18 mouse cellular contexts compared by ENCODE assay signal in genomic region chr17:30673023-30673422, GRCm38 (mm10). TPM values are rescaled to one million over a fixed set of nuclear protein-coding genes. Genes with fewer than 3 reads are reported as not detected.
DNase-seq lines count a peak whose midpoint lies in the region; ATAC-seq and TF ChIP-seq lines count a peak whose summit lies in the region.
"Had no signal": no experiment of that assay in that cellular context is flagged by ENCODE, and none has a peak within 500 bp of the region (broad histone marks: within the 10 kb centered on the region; RNA-seq: fewer than 3 reads in every experiment).

No protein-coding gene starts in this region.

- no peak for DNase-seq in forebrain, postnatal 0 days
- no peak for DNase-seq in liver, adult 2 months (ENCODE audit: extremely low read depth, low read depth, low spot score)
- DNase-seq in thymus, postnatal 4 days: peak; percentile 34
- no peak for DNase-seq in thymus, adult 18-20 months
- DNase-seq in midbrain, postnatal 0 days (ENCODE audit: low spot score): no peak
- DNase-seq in spleen, postnatal 4 days (ENCODE audit: low spot score in 2 of 2): no peak
- DNase-seq: adrenal gland, adult 2 months; cerebellum, postnatal 14 days; heart, postnatal 4 days had no signal

- H3K27me3 ChIP-seq in forebrain, embryonic 15.5 days: no peaks in the 10 kb centered on the region
- H3K27me3 ChIP-seq in forebrain, postnatal 0 days (ENCODE audit: insufficient read depth, low read length): no peaks in the 10 kb centered on the region
- no peaks in the 10 kb centered on the region for H3K27me3 ChIP-seq in liver, adult 2 months (ENCODE audit: control insufficient read depth, insufficient read depth, low read length)
- H3K27me3 ChIP-seq in liver, embryonic 12.5 days (replicated peaks): no peaks in the 10 kb centered on the region
- no peaks in the 10 kb centered on the region for H3K27me3 ChIP-seq in midbrain, postnatal 0 days (ENCODE audit: insufficient read depth, low read length)
- H3K27me3 ChIP-seq: heart, embryonic 13.5 days; limb, embryonic 12.5 days; lung, embryonic 15.5 days; neural tube, embryonic 15.5 days had no signal

- H3K9ac ChIP-seq in forebrain, embryonic 15.5 days (replicated peaks): no peak overlapping the region
- H3K9ac ChIP-seq in forebrain, postnatal 0 days: no peak overlapping the region
- no peak overlapping the region for H3K9ac ChIP-seq in liver, adult 2 months (ENCODE audit: low read depth, low read length)
- no peak overlapping the region for H3K9ac ChIP-seq in liver, embryonic 12.5 days
- H3K9ac ChIP-seq in midbrain, postnatal 0 days (replicated peaks; ENCODE audit: low read length, poor library complexity, severe bottlenecking): no peak overlapping the region
- H3K9ac ChIP-seq: heart, embryonic 13.5 days; limb, embryonic 12.5 days; lung, embryonic 15.5 days; neural tube, embryonic 15.5 days had no signal

- H3K9me3 ChIP-seq in forebrain, embryonic 15.5 days: no peaks in the 10 kb centered on the region
- no peaks in the 10 kb centered on the region for H3K9me3 ChIP-seq in forebrain, postnatal 0 days (ENCODE audit: low read length)
- no peaks in the 10 kb centered on the region for H3K9me3 ChIP-seq in liver, embryonic 12.5 days (replicated peaks)
- no peaks in the 10 kb centered on the region for H3K9me3 ChIP-seq in midbrain, postnatal 0 days (ENCODE audit: low read length)
- H3K9me3 ChIP-seq: heart, embryonic 13.5 days; lung, embryonic 15.5 days; neural tube, embryonic 15.5 days had no signal

- TF ChIP-seq POLR2A in liver, adult 2 months (IDR thresholded peaks at IDR 0.05; ENCODE audit: extremely low read depth, insufficient read depth, low read length): no peak

- no peak for TF ChIP-seq CTCF in forebrain, postnatal 0 days (IDR thresholded peaks at IDR 0.05; ENCODE audit: low read depth)
- TF ChIP-seq CTCF in liver, adult 2 months (IDR thresholded peaks at IDR 0.05; ENCODE audit: low read depth, low read length): 0 out of 2 replicates have a peak, but pooled peaks have one; percentile 13
- 0 out of 2 replicates have a peak, but pooled peaks have one; percentile 22 for TF ChIP-seq CTCF in midbrain, postnatal 0 days (IDR thresholded peaks at IDR 0.05)

- H3K4me2 ChIP-seq in forebrain, embryonic 15.5 days (replicated peaks): no peak overlapping the region
- no peak overlapping the region for H3K4me2 ChIP-seq in forebrain, postnatal 0 days (ENCODE audit: low read depth)
- H3K4me2 ChIP-seq in liver, embryonic 12.5 days: no peak overlapping the region
- no peak overlapping the region for H3K4me2 ChIP-seq in midbrain, postnatal 0 days (ENCODE audit: low read depth, low read length, poor library complexity, severe bottlenecking)
- H3K4me2 ChIP-seq: heart, embryonic 13.5 days; limb, embryonic 12.5 days; lung, embryonic 15.5 days; neural tube, embryonic 15.5 days had no signal

- ATAC-seq in forebrain, embryonic 15.5 days (replicated peaks): no peak
- no peak for ATAC-seq in forebrain, postnatal 0 days
- ATAC-seq in liver, embryonic 12.5 days: no peak
- no peak for ATAC-seq in midbrain, postnatal 0 days (ENCODE audit: low FRiP score)
- ATAC-seq: intestine, embryonic 16.5 days had no signal

- H3K27ac ChIP-seq in forebrain, embryonic 15.5 days (replicated peaks): 0 out of 2 replicates have a peak overlapping the region, but pooled peaks have one; percentile 5
- no peak overlapping the region for H3K27ac ChIP-seq in forebrain, postnatal 0 days (ENCODE audit: low read depth, low read length)
- H3K27ac ChIP-seq in liver, adult 2 months (replicated peaks; ENCODE audit: insufficient read depth, low read depth, low read length): no peak overlapping the region
- no peak overlapping the region for H3K27ac ChIP-seq in liver, embryonic 12.5 days
- no peak overlapping the region for H3K27ac ChIP-seq in midbrain, postnatal 0 days (ENCODE audit: low read depth, low read length)
- H3K27ac ChIP-seq: heart, embryonic 13.5 days; kidney, postnatal 0 days; limb, embryonic 12.5 days; lung, embryonic 15.5 days; macrophage; neural tube, embryonic 15.5 days had no signal

- H3K4me1 ChIP-seq in forebrain, embryonic 15.5 days: peaks cover 12% of the 10 kb centered on the region
- no peaks in the 10 kb centered on the region for H3K4me1 ChIP-seq in forebrain, postnatal 0 days (ENCODE audit: insufficient read depth)
- no peaks in the 10 kb centered on the region for H3K4me1 ChIP-seq in liver, adult 2 months (ENCODE audit: control insufficient read depth, insufficient read depth, low read length)
- H3K4me1 ChIP-seq in liver, embryonic 12.5 days: no peaks in the 10 kb centered on the region
- no peaks in the 10 kb centered on the region for H3K4me1 ChIP-seq in midbrain, postnatal 0 days (ENCODE audit: insufficient read depth, low read length)
- H3K4me1 ChIP-seq: heart, embryonic 13.5 days; limb, embryonic 12.5 days; lung, embryonic 15.5 days had no signal

- no peak overlapping the region for H3K4me3 ChIP-seq in forebrain, embryonic 15.5 days
- H3K4me3 ChIP-seq in forebrain, postnatal 0 days (ENCODE audit: low read depth, low read length): no peak overlapping the region
- H3K4me3 ChIP-seq in liver, adult 2 months (ENCODE audit: insufficient read depth, low read depth, low read length): no peak overlapping the region
- H3K4me3 ChIP-seq in liver, embryonic 12.5 days: no peak overlapping the region
- H3K4me3 ChIP-seq in midbrain, postnatal 0 days (ENCODE audit: low read depth, low read length): no peak overlapping the region
- H3K4me3 ChIP-seq: heart, embryonic 13.5 days; limb, embryonic 12.5 days; lung, embryonic 15.5 days; neural tube, embryonic 15.5 days had no signal

- H3K36me3 ChIP-seq in forebrain, embryonic 15.5 days: no peaks in the 10 kb centered on the region
- no peaks in the 10 kb centered on the region for H3K36me3 ChIP-seq in forebrain, postnatal 0 days (ENCODE audit: insufficient read depth)
- H3K36me3 ChIP-seq in liver, adult 2 months (ENCODE audit: control insufficient read depth, insufficient read depth, low read length): no peaks in the 10 kb centered on the region
- H3K36me3 ChIP-seq in liver, embryonic 12.5 days: peaks cover 6% of the 10 kb centered on the region; the same call in 1 of the 2 replicates
- H3K36me3 ChIP-seq in midbrain, postnatal 0 days (ENCODE audit: insufficient read depth, low read length): no peaks in the 10 kb centered on the region
- H3K36me3 ChIP-seq: heart, embryonic 13.5 days; limb, embryonic 12.5 days; lung, embryonic 15.5 days; neural tube, embryonic 15.5 days had no signal

- no peaks in the 10 kb centered on the region for H3K79me2 ChIP-seq in liver, adult 2 months (ENCODE audit: control insufficient read depth, insufficient read depth, low read length)

- WGBS in forebrain, embryonic 15.5 days: 88% methylated on average over 6 of the region's 6 CpGs
- WGBS in forebrain, postnatal 0 days: 90% methylated on average over 6 of the region's 6 CpGs
- 90% methylated on average over 6 of the region's 6 CpGs for WGBS in liver, adult 2 months
- 80% methylated on average over 6 of the region's 6 CpGs for WGBS in liver, embryonic 12.5 days (ENCODE audit: insufficient replicate concordance)
- WGBS in midbrain, postnatal 0 days: 85% methylated on average over 6 of the region's 6 CpGs

RNA-seq across cellular contexts. Expression of gene Glo1, which starts 46.4 kb away (rescaled TPM):
- polyA plus RNA-seq in forebrain, embryonic 15.5 days (2015; fragmentation: Nextera tagmentation; extraction: Ambion mirVana): 163 and 174 TPM in 2 replicates
- 150 and 172 TPM in 2 replicates for total RNA-seq in forebrain, postnatal 0 days (2014; rRNA removed)
- polyA plus RNA-seq in forebrain, postnatal 0 days (2015; fragmentation: Nextera tagmentation; extraction: Ambion mirVana): 186 and 194 TPM in 2 replicates
- total RNA-seq in liver, adult 2 months (2014; rRNA removed): 384 and 388 TPM in 2 replicates
- 229 and 239 TPM in 2 replicates for polyA plus RNA-seq in liver, adult 2 months (2012; rRNA removed)
- polyA plus RNA-seq in liver, embryonic 12.5 days (2016; fragmentation: Nextera tagmentation; extraction: Ambion mirVana): 292 and 300 TPM in 2 replicates
- total RNA-seq in midbrain, postnatal 0 days (2014; rRNA removed): 148 and 163 TPM in 2 replicates
- 197 and 200 TPM in 2 replicates for polyA plus RNA-seq in midbrain, postnatal 0 days (2015; fragmentation: Nextera tagmentation; extraction: Ambion mirVana)

RNA-seq across cellular contexts. Expression of gene Dnah8, which starts 48.9 kb away (rescaled TPM):
- 0.83 and 1.5 TPM in 2 replicates for polyA plus RNA-seq in forebrain, embryonic 15.5 days (2015; fragmentation: Nextera tagmentation; extraction: Ambion mirVana)
- total RNA-seq in forebrain, postnatal 0 days (2014; rRNA removed): 1.5 and 5.0 TPM in 2 replicates
- 0.80 and 2.1 TPM in 2 replicates for polyA plus RNA-seq in forebrain, postnatal 0 days (2015; fragmentation: Nextera tagmentation; extraction: Ambion mirVana)
- 0.13 and 0.18 TPM in 2 replicates for total RNA-seq in liver, adult 2 months (2014; rRNA removed)
- polyA plus RNA-seq in liver, adult 2 months (2012; rRNA removed): 0.15 and 0.20 TPM in 2 replicates
- polyA plus RNA-seq in liver, embryonic 12.5 days (2016; fragmentation: Nextera tagmentation; extraction: Ambion mirVana): 2.4 and 3.1 TPM in 2 replicates
- 4.2 and 5.2 TPM in 2 replicates for total RNA-seq in midbrain, postnatal 0 days (2014; rRNA removed)
- polyA plus RNA-seq in midbrain, postnatal 0 days (2015; fragmentation: Nextera tagmentation; extraction: Ambion mirVana): 2.4 and 3.1 TPM in 2 replicates
